Mouse (Mus musculus) stomach, postnatal 0 days (tissue): ENCODE results near the gene Auts2. TPM values are rescaled to one million over a fixed set of nuclear protein-coding genes. Genes with fewer than 3 reads are reported as not detected.
A peak's percentile ranks its signal among the peaks of the same experiment; 100 is the strongest.

Experiments
- ATAC-seq: fragments of 200-750 bp; cut with Nextera tagmentation; 2 replicates; pipeline ENCODE4 v1.8.0; 2017; ENCODE audit not compliant: low FRiP score, low TSS enrichment
- DNase-seq: peaks from one replicate; pipeline ENCODE4 v3.0.0-alpha.2; 2016; ENCODE audit warnings: low spot score
- H3K27ac ChIP-seq: fragments of 300-500 bp; sonication (generic); replicated peaks from 2 replicates; pipeline ENCODE4 v1.5.1; 2014; ENCODE audit warnings: mild to moderate bottlenecking, control low read depth
- H3K27me3 ChIP-seq: fragments of 300-500 bp; sonication (generic); 2 replicates; pipeline ENCODE4 v1.6.1; 2014; ENCODE audit warnings: low read length; ENCODE audit not compliant: control insufficient read depth, insufficient read depth
- H3K36me3 ChIP-seq: fragments of 300-500 bp; sonication (generic); 2 replicates; pipeline ENCODE4 v1.6.1; 2014; ENCODE audit warnings: low read length, mixed read lengths; ENCODE audit not compliant: control insufficient read depth, insufficient read depth
- H3K4me1 ChIP-seq: fragments of 300-500 bp; sonication (generic); replicated peaks from 2 replicates; pipeline ENCODE4 v1.6.1; 2014; ENCODE audit warnings: antibody characterized with exemption; ENCODE audit not compliant: control insufficient read depth, insufficient read depth
- H3K4me2 ChIP-seq: fragments of 300-500 bp; sonication (generic); replicated peaks from 2 replicates; pipeline ENCODE4 v1.6.1; 2014; ENCODE audit warnings: low read depth, mild to moderate bottlenecking, control low read depth, moderate library complexity
- H3K4me3 ChIP-seq: fragments of 300-500 bp; sonication (generic); 2 replicates; pipeline ENCODE4 v1.5.1; 2014; ENCODE audit warnings: low read depth, low read length, control low read depth
- H3K9ac ChIP-seq: fragments of 300-500 bp; sonication (generic); 2 replicates; pipeline ENCODE4 v1.6.1; 2014; ENCODE audit warnings: mild to moderate bottlenecking, low read length, control low read depth, mixed read lengths
- H3K9me3 ChIP-seq: fragments of 300-500 bp; sonication (generic); 2 replicates; pipeline ENCODE4 v1.6.1; 2016; ENCODE audit warnings: low read length; ENCODE audit not compliant: control insufficient read depth
- CTCF ChIP-seq: IDR thresholded peaks from 2 replicates; pipeline ENCODE4 v1.5.1; 2016; ENCODE audit warnings: antibody characterized with exemption, low read depth, mild to moderate bottlenecking, moderate library complexity
- EP300 ChIP-seq: optimal IDR thresholded peaks from 2 replicates; pipeline ENCODE3; 2016; ENCODE audit warnings: antibody characterized with exemption
- WGBS: fragments of 180-500 bp; shearing (Covaris S2); extraction: QIAGEN DNeasy Blood & Tissue Kit; methylation state at CpG from one replicate; pipeline ENCODE4 v1.1.7; 2014; 5-methylcytosine and 5-hydroxymethylcytosine counted together
- polyA plus RNA-seq: library from polyadenylated mRNA; unstranded; fragments of >200 nt; fragmentation: Nextera tagmentation; extraction: Ambion mirVana; gene quantifications from 2 replicates; pipeline ENCODE4 v1.2.1, GENCODE M21; 2015

The Auts2 gene
- polyA plus RNA-seq, 1 experiment from 2014 or later, result 7.3 TPM

GRCm38 (mm10) chr5:132201077-132201645 is 342.0 kb downstream of the Auts2 start:
- TF ChIP-seq EP300 (no peak), CTCF (no peak)
- Histone ChIP-seq H3K9me3 (no peaks in the 10 kb centered on the region), H3K4me3 (no peak overlapping the region), H3K27ac (no peak overlapping the region), H3K4me2 (no peak overlapping the region), H3K4me1 (no peaks in the 10 kb centered on the region), H3K36me3 (no peaks in the 10 kb centered on the region), H3K9ac (no peak overlapping the region), H3K27me3 (no peaks in the 10 kb centered on the region)
- no peak for ATAC-seq
- DNase-seq, result no peak
- WGBS, result 30% methylated on average over 4 of the region's 4 CpGs

GRCm38 (mm10) chr5:132200595-132200994 is 342.5 kb downstream of the Auts2 start:
- no peak for TF ChIP-seq CTCF
- no peak for TF ChIP-seq EP300
- ATAC-seq (no peak), DNase-seq (no peak)
- Histone ChIP-seq H3K4me3 (no peak overlapping the region), H3K27ac (no peak overlapping the region), H3K36me3 (no peaks in the 10 kb centered on the region), H3K4me1 (no peaks in the 10 kb centered on the region), H3K9me3 (no peaks in the 10 kb centered on the region), H3K4me2 (no peak overlapping the region; the same call in 1 of the 2 replicates), H3K9ac (no peak overlapping the region), H3K27me3 (no peaks in the 10 kb centered on the region)
- 29% methylated on average over 4 of the region's 4 CpGs for WGBS

GRCm38 (mm10) chr5:132195048-132195533 is 348.1 kb downstream of the Auts2 start:
- ATAC-seq, result no peak
- H3K4me2 ChIP-seq, result no peak overlapping the region

DNA sequence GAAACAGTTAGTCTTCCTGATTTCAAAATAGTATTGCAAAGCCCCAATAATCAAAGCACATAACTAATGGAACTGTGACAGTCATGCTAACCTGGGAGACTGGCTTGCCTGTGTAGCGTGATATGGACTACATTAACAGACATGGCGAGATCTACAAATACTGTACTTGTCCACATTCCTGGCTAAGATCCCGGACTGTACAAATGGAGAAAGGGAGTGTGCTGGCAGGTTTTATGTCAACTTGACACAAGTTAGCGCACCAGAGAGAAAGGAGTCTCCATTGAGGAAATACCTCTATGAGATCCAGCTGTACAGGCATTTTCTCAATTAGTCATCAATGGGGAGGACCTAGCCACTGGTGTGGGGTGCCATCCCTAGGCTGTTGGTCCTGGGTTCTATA is 353.0 kb downstream of the Auts2 start:
- DNase-seq, result no peak

More at GRCm38 (mm10) chr5:132195048-132195533, 348.1 kb downstream of the Auts2 start:
- Histone ChIP-seq H3K36me3 (no peaks in the 10 kb centered on the region), H3K27me3 (no peaks in the 10 kb centered on the region), H3K9me3 (no peaks in the 10 kb centered on the region), H3K4me3 (no peak overlapping the region), H3K9ac (no peak overlapping the region), H3K4me1 (peaks cover 5% of the 10 kb centered on the region), H3K27ac (no peak overlapping the region)
- peak; percentile 16 for DNase-seq
- 18% methylated on average over 6 of the region's 6 CpGs for WGBS
- TF ChIP-seq CTCF (no peak), EP300 (no peak)

DNA sequence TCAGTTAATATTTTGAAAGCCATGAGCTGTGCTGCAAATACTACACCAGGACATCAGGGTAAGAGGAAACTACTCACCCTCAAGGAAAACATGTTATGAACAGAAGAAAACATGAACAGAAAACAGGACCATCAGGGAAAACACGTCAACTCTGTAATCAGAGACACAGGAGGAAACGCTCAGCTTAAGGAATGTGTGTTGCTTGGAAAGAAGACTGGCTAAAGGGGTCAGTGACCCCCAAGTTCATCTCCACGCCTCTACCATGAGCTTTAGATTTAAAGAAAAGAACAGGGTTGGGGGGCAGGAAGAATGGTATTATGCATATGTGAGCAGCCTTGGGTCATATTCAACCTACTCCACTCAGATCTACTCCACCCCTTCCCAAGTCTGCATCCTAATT is 356.5 kb downstream of the Auts2 start:
- Histone ChIP-seq H3K9ac (no peak overlapping the region), H3K4me1 (peaks cover 4% of the 10 kb centered on the region), H3K27me3 (no peaks in the 10 kb centered on the region), H3K27ac (no peak overlapping the region), H3K4me2 (no peak overlapping the region), H3K4me3 (no peak overlapping the region), H3K9me3 (no peaks in the 10 kb centered on the region), H3K36me3 (no peaks in the 10 kb centered on the region)
- no peak for DNase-seq
- no peak for TF ChIP-seq EP300
- no peak for TF ChIP-seq CTCF
- ATAC-seq, result no peak
- WGBS, result 53% methylated on average over 3 of the region's 3 CpGs

More for the DNA sequence above, 353.0 kb downstream of the Auts2 start:
- Histone ChIP-seq H3K9me3 (no peaks in the 10 kb centered on the region), H3K4me2 (no peak overlapping the region), H3K27ac (no peak overlapping the region), H3K4me3 (no peak overlapping the region), H3K36me3 (no peaks in the 10 kb centered on the region), H3K4me1 (peaks cover 7% of the 10 kb centered on the region), H3K27me3 (no peaks in the 10 kb centered on the region), H3K9ac (no peak overlapping the region)
- ATAC-seq, result no peak
- no peak for TF ChIP-seq CTCF
- WGBS, result 51% methylated on average over 4 of the region's 4 CpGs

DNA sequence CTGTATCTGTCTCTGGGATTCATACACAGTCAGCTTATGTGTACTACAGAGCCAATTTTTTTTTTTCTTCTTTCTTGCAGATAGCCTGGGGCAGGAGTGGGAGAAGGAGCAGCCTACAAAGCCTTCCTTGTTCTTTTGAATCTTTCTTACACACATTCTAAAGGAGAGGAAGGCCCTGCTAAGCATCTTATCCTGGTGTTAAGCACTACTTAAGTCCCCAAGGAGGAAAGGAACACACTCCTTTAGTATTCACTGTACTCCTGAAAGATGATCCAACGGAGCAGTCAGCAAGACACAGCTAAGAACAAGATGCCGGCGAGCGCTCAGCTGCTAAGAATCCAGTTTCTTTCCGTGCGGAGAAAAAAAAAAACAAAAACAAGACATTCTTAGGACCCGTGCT is 356.9 kb downstream of the Auts2 start:
- Histone ChIP-seq H3K36me3 (no peaks in the 10 kb centered on the region), H3K27ac (no peak overlapping the region), H3K9me3 (no peaks in the 10 kb centered on the region), H3K4me2 (no peak overlapping the region), H3K4me3 (no peak overlapping the region), H3K9ac (no peak overlapping the region), H3K27me3 (no peaks in the 10 kb centered on the region), H3K4me1 (peaks cover 4% of the 10 kb centered on the region)
- DNase-seq (no peak), ATAC-seq (no peak)
- TF ChIP-seq CTCF (no peak), EP300 (no peak)
- 49% methylated on average over 7 of the region's 7 CpGs for WGBS
